Mouse (Mus musculus): ENCODE data around the gene Vax1. TPM values are rescaled to one million over a fixed set of nuclear protein-coding genes. Genes with fewer than 3 reads are reported as not detected.

Vax1 gene
- total RNA-seq, 4 experiments from 2014 or later: not detected

GRCm38 (mm10) chr19:59169143-59169935, 517 bp downstream of the Vax1 start:
- DNase-seq (ENCODE audit: low spot score in 2 of 2): no peak

DNA sequence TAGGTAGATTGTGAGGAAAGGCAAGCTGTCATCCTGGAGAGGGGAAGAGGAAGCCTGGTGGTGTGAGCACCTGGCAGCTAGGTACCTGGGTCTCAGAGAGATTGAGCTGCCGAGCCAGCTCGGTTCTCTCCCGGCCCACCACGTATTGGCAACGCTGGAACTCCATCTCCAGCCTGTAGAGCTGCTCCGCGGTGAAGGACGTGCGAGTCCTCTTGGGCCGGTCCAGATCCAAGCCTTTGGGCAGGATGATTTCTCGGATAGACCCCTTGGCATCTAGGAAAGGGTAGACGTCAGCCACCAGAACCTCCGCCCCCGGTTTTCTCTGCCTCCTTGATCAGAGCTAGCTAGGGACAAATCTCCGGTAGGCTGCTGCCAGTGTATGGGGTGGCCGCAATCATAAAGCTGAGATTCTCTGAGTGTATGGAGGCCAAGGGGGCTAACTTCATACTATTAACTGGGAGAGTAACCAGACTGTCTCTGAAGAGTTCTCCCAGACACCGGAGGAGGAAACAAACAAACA, 1.4 kb downstream of the Vax1 start:
- no peak for DNase-seq (ENCODE audit: low spot score in 2 of 2)

DNA sequence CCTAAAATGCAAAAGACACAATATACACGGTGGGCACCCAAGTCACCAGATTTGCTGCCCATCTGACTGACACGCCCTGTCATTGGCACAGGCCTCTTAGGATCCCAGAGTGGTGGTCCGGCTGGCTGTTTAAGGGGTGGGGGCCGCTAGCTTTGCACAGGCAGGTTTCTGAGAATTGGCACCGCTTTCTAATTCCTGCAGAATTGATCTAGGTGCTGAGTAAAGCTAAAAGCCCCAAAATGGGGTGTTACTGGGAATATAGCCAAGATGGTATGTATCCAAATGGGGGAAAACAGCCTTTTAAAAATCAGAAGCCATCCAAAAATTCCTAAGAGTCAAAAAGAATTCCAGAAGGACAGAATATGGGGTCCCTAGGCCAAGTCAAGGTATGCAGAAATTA, 2.0 kb downstream of the Vax1 start:
- DNase-seq (ENCODE audit: low spot score in 2 of 2): no peak

DNA sequence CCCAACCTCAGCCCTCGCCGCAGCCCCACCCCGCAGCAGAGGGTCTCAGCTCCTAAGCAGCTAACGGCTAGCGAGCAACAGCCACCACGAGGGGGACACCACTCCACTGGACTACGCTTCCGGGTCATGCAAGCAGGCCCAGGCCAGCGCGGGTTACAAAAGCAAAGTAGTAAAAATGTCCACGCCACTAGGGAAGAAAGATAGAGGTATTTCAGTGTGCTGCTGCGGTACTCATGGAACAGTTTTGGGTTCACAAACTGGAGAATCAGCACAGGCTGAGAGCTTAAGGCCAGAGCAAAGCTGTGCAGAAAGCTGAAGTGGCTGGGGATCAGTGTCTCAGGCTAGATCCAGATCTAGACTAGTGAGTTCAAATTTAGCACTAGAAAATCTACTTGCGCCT, 3.0 kb downstream of the Vax1 start:
- DNase-seq (ENCODE audit: low spot score in 2 of 2): no peak

DNA sequence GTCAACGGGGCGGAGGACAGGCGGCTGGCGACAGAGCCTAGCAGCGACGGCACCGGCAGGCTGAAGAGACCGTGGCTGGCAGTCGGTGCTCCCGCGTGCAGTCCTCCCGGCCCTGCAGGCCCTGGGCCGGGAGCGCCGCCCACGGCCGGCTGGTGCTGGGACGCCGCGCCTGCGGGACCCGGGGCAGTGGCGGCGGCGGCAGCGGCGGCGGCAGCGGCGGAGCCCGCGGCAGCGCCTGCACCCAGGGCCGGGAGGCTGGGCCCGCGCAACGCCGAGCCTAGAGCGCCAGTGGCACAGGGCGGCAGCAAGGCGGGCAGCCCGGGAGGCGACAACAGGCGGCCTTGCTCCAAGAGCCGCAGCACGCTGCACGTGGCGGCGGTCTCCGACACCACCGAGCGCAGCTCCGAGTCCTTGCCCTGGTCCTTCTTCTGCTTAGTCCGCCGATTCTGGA, 3.5 kb downstream of the Vax1 start:
- DNase-seq (ENCODE audit: low spot score in 2 of 2): no peak

- no peak for DNase-seq (ENCODE audit: low spot score in 2 of 2)
These were observed 4.3 kb downstream of the Vax1 start for GRCm38 (mm10) chr19:59165577-59165976.

- no peak for DNase-seq (ENCODE audit: low spot score in 2 of 2)
These were observed 4.8 kb downstream of the Vax1 start for GRCm38 (mm10) chr19:59164896-59165560.

DNA sequence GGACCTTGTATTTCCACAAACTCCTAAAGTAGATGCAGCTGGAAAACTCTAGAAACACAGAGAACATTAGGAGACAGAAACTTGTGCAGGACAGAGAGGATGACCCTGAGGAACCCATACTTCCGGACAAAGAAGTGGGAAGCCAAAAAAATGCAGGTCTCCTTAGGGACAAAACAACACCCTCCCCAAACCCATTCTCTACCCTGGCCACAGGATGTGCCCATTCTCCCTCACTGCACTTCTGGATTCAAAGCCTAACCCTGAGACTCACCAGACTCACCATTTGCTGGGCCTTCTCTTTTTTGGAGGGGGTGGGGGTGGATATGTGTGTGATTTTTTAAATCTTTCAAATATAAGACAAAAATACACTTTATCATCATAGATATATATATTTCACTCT, 5.7 kb downstream of the Vax1 start:
- no peak for DNase-seq (ENCODE audit: low spot score in 2 of 2)

DNA sequence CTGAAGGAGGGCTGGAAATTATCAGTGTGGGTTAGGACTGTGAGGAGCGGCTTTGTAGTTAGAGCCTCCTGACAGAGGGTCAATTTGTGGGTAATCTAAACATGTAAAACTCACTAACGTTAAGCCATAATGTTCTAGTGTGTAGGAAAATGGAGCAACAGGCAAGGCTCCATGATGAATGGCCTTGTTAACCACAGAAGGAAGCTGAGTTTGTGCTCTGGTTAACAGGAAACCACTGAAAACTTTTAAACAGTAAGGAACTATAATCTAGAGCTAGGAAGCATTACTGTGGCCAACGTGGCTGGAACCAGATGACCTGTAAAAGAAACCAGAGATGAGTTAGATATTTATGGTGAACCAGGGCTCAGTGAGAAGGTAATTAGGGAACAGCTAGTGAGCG, 13.2 kb downstream of the Vax1 start:
- no peak for DNase-seq (ENCODE audit: low spot score in 2 of 2)

GRCm38 (mm10) chr19:59154171-59154570, 15.7 kb downstream of the Vax1 start:
- DNase-seq (ENCODE audit: low spot score in 2 of 2): no peak

DNA sequence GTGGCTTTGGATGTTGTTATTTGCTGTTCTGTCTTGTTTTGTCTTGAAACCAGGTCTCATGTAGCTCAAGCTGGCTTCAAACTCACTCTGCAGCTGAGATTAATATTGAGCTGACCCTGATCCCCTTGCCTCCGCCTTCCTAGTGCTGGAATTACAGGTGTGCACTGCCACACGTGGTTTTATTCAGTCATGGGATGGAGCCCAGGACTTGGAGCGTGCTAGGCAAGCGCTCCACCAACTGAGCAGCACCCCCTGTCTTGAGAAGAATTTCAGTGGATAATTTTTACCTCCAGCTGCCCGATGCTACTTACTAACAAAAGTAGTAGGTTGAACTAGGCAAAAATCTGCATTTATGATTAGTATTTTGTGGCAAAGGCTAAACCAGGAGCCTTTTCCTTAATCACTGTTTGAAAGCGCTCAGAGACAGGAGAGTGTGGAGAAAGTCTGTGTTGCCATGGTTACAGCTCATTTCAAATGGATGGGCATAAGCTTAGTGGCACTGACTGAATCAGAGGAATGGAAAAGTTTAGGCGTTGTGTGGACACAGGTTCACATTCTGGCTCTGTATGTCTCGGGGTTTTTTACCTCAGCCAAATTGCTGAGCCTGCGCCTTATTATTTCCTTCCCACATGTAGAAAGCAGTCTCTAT, 24.2 kb downstream of the Vax1 start:
- no peak for DNase-seq (ENCODE audit: low spot score in 2 of 2)

DNA sequence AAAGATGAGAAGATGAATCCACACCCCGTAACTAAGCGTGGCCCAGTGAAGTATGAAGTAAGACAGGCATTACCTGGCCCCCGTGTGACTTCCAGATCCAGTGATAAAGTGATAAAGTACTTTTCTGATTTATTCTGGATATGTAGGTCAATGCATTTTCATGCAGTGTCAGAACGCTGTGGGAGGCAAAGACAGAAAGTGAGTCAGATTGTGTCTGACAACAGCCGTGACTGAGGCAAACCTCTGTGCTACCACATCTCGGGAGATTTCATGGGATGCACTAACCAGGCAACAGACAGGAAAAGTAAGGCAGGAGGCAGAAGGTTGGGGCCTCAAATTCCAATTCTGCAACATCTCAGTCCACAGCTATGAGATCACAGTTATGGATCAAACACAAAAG, 24.8 kb downstream of the Vax1 start:
- no peak for DNase-seq (ENCODE audit: low spot score in 2 of 2)

- DNase-seq (ENCODE audit: low spot score in 2 of 2): no peak
These were observed 27.6 kb downstream of the Vax1 start for GRCm38 (mm10) chr19:59142206-59142605.

DNA sequence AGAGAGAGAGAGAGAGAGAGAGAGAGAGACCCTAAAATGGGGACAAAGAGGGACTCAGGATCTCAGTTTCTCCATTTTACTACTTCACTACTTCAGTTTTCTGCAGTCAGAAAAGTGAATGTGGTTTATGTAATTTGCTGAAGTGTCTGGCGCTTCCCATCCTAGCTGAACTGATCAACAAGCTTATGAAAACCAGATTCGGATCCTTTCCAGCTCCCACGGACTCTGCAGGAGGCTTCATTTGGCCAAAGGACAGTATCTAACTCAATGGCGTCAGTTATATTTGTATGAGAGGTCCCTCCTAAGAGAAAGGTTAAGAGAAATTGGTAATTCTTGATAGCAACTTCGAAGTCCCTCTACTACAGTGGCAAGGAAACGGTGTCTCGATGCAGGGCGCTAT, 34.5 kb downstream of the Vax1 start:
- DNase-seq (ENCODE audit: low spot score in 2 of 2): no peak

- no peak for DNase-seq (ENCODE audit: low spot score in 2 of 2)
These were observed 34.9 kb downstream of the Vax1 start for GRCm38 (mm10) chr19:59134916-59135315.

DNA sequence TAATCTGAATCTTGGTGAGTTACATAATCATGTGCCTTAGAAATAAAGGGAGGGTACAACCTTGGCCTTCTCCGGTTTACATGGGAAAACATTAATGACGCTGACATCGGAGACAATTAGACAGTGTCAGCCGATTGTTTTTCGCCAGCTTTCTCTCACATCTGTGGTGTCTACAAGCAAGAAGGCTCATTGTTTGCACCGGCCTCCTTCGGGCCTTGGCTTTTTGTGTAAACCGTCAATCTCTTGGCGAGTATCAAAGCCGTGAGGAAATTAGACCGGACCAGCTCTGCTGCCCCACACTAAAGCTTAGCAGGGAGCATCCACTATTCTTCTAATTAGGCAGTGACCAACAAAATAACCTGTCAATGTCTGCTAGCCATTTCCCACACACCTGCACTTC, 36.7 kb downstream of the Vax1 start:
- DNase-seq (ENCODE audit: low spot score in 2 of 2): no peak

GRCm38 (mm10) chr19:59129671-59130070, 40.2 kb downstream of the Vax1 start:
- no peak for DNase-seq (ENCODE audit: low spot score in 2 of 2)

- DNase-seq (ENCODE audit: low spot score in 2 of 2): no peak
These were observed 41.2 kb downstream of the Vax1 start for GRCm38 (mm10) chr19:59128531-59129204.

DNA sequence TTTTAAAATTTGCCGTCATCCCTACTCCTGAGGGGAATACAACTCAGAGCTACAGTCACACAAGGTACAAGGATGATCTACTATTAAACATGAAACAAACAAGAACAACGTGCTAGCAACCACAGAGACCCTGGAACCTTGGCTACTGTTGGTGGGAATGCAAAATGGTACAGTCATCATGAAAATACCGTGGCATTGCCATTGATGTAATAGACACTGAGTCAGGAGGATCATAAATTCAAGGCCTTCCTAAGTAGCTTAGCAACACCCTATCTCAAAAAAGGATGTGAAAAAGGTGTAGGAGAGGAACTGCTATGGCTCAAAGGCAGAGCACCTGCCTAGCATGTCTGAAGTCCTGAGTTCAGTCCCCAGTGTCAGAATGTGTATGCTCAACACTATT, 42.4 kb downstream of the Vax1 start:
- no peak for DNase-seq (ENCODE audit: low spot score in 2 of 2)
